Mouse (Mus musculus) heart, adult 18-20 months (tissue): ENCODE results near the gene Lin7a. TPM values are rescaled to one million over a fixed set of nuclear protein-coding genes. Genes with fewer than 3 reads are reported as not detected.

Experiments
- DNase-seq, 2 experiments: peaks; one replicate each; pipeline ENCODE4 v3.0.0; 2021 to 2022; ENCODE audit warnings: mixed read lengths in 1 of 2
- total RNA-seq, 2 experiments: library from RNA; stranded (reverse); gene quantifications; 2 replicates each; pipeline ENCODE4 v1.2.3; 2021

Gene Lin7a
- total RNA-seq, 2 experiments from 2014 or later: 1.2 to 1.5 TPM

DNA sequence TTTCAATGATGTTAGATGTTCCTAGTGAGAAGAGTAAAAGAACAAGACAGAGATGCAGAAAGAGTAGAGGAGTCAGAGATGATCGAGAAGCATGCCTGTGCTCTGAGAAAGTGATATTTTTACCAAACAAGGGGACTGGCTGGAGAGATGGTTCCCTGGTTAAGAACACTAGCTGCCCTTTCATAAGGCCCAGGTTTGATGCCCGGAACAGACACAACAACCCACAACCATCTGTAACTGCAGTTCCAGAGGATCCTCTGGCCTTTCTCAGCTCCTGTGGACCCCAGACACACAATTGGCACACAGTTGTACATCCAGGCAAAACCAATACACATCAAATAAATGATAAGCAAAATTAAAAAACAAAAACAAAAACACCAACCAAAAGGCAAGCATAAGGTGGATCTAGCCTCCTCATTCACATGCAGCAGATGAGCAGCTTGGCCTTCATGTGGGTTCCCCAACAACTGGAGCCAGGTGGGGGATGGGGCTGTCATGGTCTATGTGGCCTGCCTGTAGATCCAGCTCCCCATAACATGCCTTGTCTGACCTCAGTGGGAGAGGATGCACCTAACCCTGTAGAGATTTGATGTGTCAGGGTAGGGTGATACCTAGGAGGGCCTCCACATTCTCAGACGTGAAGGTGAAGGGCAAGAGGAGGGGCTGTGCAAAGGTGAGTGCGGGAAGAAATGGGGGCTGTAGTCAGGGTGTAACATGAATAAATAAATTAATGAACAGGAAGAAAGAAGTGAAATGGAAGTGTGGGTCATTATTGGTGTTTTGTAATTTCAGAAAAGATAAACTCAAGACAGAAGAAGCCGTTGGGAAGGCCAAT, 178.2 kb downstream of the Lin7a start:
- DNase-seq: no peak

- no peak for DNase-seq
Observed at GRCm38 (mm10) chr10:107467819-107468218, 196.3 kb downstream of the Lin7a start.

Other genes with a start within 250 kb of the Lin7a start
- 1 to 10 TPM; 2.7 to 8.1 TPM for gene Acss3, start 148.0 kb upstream of the Lin7a start, total RNA-seq
- not detected for gene Myf5, start 214.4 kb downstream of the Lin7a start, total RNA-seq
- not detected for gene Myf6, start 223.1 kb downstream of the Lin7a start, total RNA-seq